Mouse (Mus musculus) left cerebral cortex, postnatal 14 days (tissue): Measurements from ENCODE around the gene Txn2. TPM values are rescaled to one million over a fixed set of nuclear protein-coding genes. Genes with fewer than 3 reads are reported as not detected.

Source experiments
- DNase-seq, 2 experiments: peaks; one replicate each; pipeline ENCODE4 v3.0.0; 2021 to 2022; ENCODE audit warnings: low spot score in 2 of 2, mixed read lengths in 1 of 2
- intact Hi-C: fragments of 180-260 bp; cut with DNase I; formaldehyde crosslinking; loops from one replicate; pipeline ENCODE4 v1.15.1; 2025
- long read RNA-seq, 2 experiments: library from polyadenylated mRNA; stranded (forward); transcript quantifications; one replicate each; pipeline ENCODE4 v2.0.0; 2021
- total RNA-seq, 2 experiments: library from RNA; stranded (reverse); gene quantifications; 2 replicates each; pipeline ENCODE4 v1.2.3; 2021

Gene Txn2
- total RNA-seq, result 100 to 1,000 TPM; 121 to 124 TPM
- long read RNA-seq, experiment 1, transcript Txn2-204 (3 exons, 2,049 nt), result minor isoform, 5 of 226 reads
- long read RNA-seq, experiment 1, transcript Txn2-201 (4 exons, 1,298 nt), result major isoform, 208 of 226 reads
- long read RNA-seq, experiment 1, partial matches to known transcripts, result 4 of 226 reads
- long read RNA-seq, experiment 1, other reads (novel, unspliced or antisense), result 9 of 226 reads
- long read RNA-seq, experiment 2, transcript Txn2-204 (3 exons, 2,049 nt), result minor isoform, 7 of 190 reads
- long read RNA-seq, experiment 2, transcript Txn2-201 (4 exons, 1,298 nt), result major isoform, 170 of 190 reads
- long read RNA-seq, experiment 2, partial matches to known transcripts, result 0 of 190 reads
- long read RNA-seq, experiment 2, other reads (novel, unspliced or antisense), result 13 of 190 reads

- intact Hi-C loops, result no loop called here
These were observed at the start of gene Txn2 for GRCm38 (mm10) chr15:77928673-77929331. Txn2 (minus strand) TSS chr15:77929006.

GRCm38 (mm10) chr15:77977663-77978062, 48.9 kb upstream of the Txn2 start:
- intact Hi-C loops, result no loop called here
- DNase-seq, result no peak

More at GRCm38 (mm10) chr15:77928673-77929331, at the start of gene Txn2:
- peak; percentile 97 to 99 for DNase-seq

GRCm38 (mm10) chr15:77974165-77974841, 45.5 kb upstream of the Txn2 start:
- intact Hi-C loops, result loop anchor here (5.0 kb wide), 1 partner anchor 42 kb away; no protein-coding TSS in a partner anchor
- DNase-seq, result no peak

- intact Hi-C loops, result loop anchor here (5.0 kb wide), 1 partner anchor 38 kb away; no protein-coding TSS in a partner anchor
- peak; percentile 100 for DNase-seq
These were observed 41.9 kb upstream of the Txn2 start, which contains the start of gene Eif3d for GRCm38 (mm10) chr15:77970470-77971292. Eif3d (minus strand) TSS chr15:77970813.

- intact Hi-C loops, result loop anchor here (5.0 kb wide), 1 partner anchor 38 kb away; no protein-coding TSS in a partner anchor
These were observed 41.2 kb upstream of the Txn2 start for GRCm38 (mm10) chr15:77969940-77970469.

GRCm38 (mm10) chr15:77965117-77965528, 36.3 kb upstream of the Txn2 start:
- DNase-seq, result no peak
- intact Hi-C loops, result no loop called here

More at GRCm38 (mm10) chr15:77969940-77970469, 41.2 kb upstream of the Txn2 start:
- no peak for DNase-seq

GRCm38 (mm10) chr15:77962447-77962846, 33.6 kb upstream of the Txn2 start:
- intact Hi-C loops, result no loop called here
- no peak for DNase-seq

GRCm38 (mm10) chr15:77960693-77961092, 31.9 kb upstream of the Txn2 start:
- no peak for DNase-seq
- intact Hi-C loops, result no loop called here

- DNase-seq, result no peak
- intact Hi-C loops, result no loop called here
These were observed 29.3 kb upstream of the Txn2 start for GRCm38 (mm10) chr15:77958071-77958470.

GRCm38 (mm10) chr15:77957625-77958024, 28.8 kb upstream of the Txn2 start:
- no peak for DNase-seq
- intact Hi-C loops, result no loop called here

- intact Hi-C loops, result no loop called here
- DNase-seq, result peak; percentile 86 to 94
These were observed 27.6 kb upstream of the Txn2 start, which contains the start of gene Foxred2 for GRCm38 (mm10) chr15:77956404-77956901. Foxred2 (minus strand) TSS chr15:77956722.

GRCm38 (mm10) chr15:77955440-77956403, 26.9 kb upstream of the Txn2 start:
- intact Hi-C loops, result no loop called here
- no peak for DNase-seq

GRCm38 (mm10) chr15:77954362-77954761, 25.6 kb upstream of the Txn2 start:
- DNase-seq, result no peak
- intact Hi-C loops, result no loop called here

- no peak for DNase-seq
- intact Hi-C loops, result no loop called here
These were observed 24.1 kb upstream of the Txn2 start for GRCm38 (mm10) chr15:77952921-77953320.

GRCm38 (mm10) chr15:77949061-77949460, 20.3 kb upstream of the Txn2 start:
- intact Hi-C loops, result no loop called here
- no peak for DNase-seq

GRCm38 (mm10) chr15:77945711-77946110, 16.9 kb upstream of the Txn2 start:
- intact Hi-C loops, result no loop called here
- peak in 1 of 2 experiments; percentile 45 for DNase-seq

GRCm38 (mm10) chr15:77941563-77941962, 12.8 kb upstream of the Txn2 start:
- intact Hi-C loops, result no loop called here
- DNase-seq, result no peak
